Mouse (Mus musculus): ENCODE data around the gene Sorbs1.

GRCm38 (mm10) chr19:40270351-40271307, 242.9 kb downstream of the Sorbs1 start:
- TF ChIP-seq CTCF (IDR thresholded peaks at IDR 0.05; ENCODE audit: low read depth) (no peak), EP300 (optimal IDR thresholded peaks at IDR 0.05) (no peak)

Data from stomach, postnatal 0 days (tissue).